Mouse (Mus musculus) midbrain, embryonic 16.5 days (tissue): Measurements from ENCODE around the gene Ppl. TPM values are rescaled to one million over a fixed set of nuclear protein-coding genes. Genes with fewer than 3 reads are reported as not detected.

Experiments used
- ATAC-seq: fragments of 200-750 bp; cut with Nextera tagmentation; 2 replicates; pipeline ENCODE4 v1.8.0; 2017; ENCODE audit warnings: moderate TSS enrichment
- H3K27ac ChIP-seq: fragments of 300-500 bp; sonication (generic); 2 replicates; pipeline ENCODE4 v1.5.1; 2014; ENCODE audit warnings: mild to moderate bottlenecking, low read length, mixed read lengths
- H3K27me3 ChIP-seq: fragments of 300-500 bp; sonication (generic); 2 replicates; pipeline ENCODE4 v1.6.1; 2014; ENCODE audit warnings: low read depth, low read length, mixed read lengths; ENCODE audit not compliant: control insufficient read depth, insufficient read depth
- H3K36me3 ChIP-seq: fragments of 300-500 bp; sonication (generic); 2 replicates; pipeline ENCODE4 v1.6.1; 2014; ENCODE audit warnings: mild to moderate bottlenecking, low read length, moderate library complexity, mixed read lengths; ENCODE audit not compliant: control insufficient read depth, insufficient read depth
- H3K4me1 ChIP-seq: fragments of 300-500 bp; sonication (generic); 2 replicates; pipeline ENCODE4 v1.6.1; 2014; ENCODE audit warnings: mild to moderate bottlenecking, low read length, mixed read lengths; ENCODE audit not compliant: control insufficient read depth, insufficient read depth
- H3K4me2 ChIP-seq: fragments of 300-500 bp; sonication (generic); 2 replicates; pipeline ENCODE4 v1.6.1; 2014; ENCODE audit warnings: mild to moderate bottlenecking, low read length, mixed read lengths
- H3K4me3 ChIP-seq: fragments of 300-500 bp; sonication (generic); 2 replicates; pipeline ENCODE4 v1.5.1; 2014; ENCODE audit warnings: low read depth, mild to moderate bottlenecking, low read length, moderate library complexity, mixed read lengths
- H3K9ac ChIP-seq: fragments of 300-500 bp; sonication (generic); 2 replicates; pipeline ENCODE4 v1.6.1; 2014; ENCODE audit warnings: low read depth, low read length, mixed read lengths
- H3K9me3 ChIP-seq: fragments of 300-500 bp; sonication (generic); replicated peaks from 2 replicates; pipeline ENCODE4 v1.6.1; 2014; ENCODE audit warnings: mild to moderate bottlenecking, low read length, mixed read lengths; ENCODE audit not compliant: control insufficient read depth, poor library complexity, severe bottlenecking
- WGBS: fragments of 180-500 bp; shearing (Covaris S2); extraction: QIAGEN DNeasy Blood & Tissue Kit; methylation state at CpG from one replicate; pipeline ENCODE4 v1.1.7; 2014; 5-methylcytosine and 5-hydroxymethylcytosine counted together
- polyA plus RNA-seq: library from polyadenylated mRNA; unstranded; fragments of >200 nt; fragmentation: Nextera tagmentation; extraction: Ambion mirVana; gene quantifications from 2 replicates; pipeline ENCODE4 v1.2.1, GENCODE M21; 2015

Ppl gene
- polyA plus RNA-seq, 1 experiment from 2014 or later, result 0.06 TPM

GRCm38 (mm10) chr16:5153299-5154026, 21.2 kb upstream of the Ppl start:
- Histone ChIP-seq H3K4me1 (peaks cover 13% of the 10 kb centered on the region), H3K9ac (peak overlapping the region; percentile 0; the same call in 1 of the 2 replicates), H3K9me3 (no peaks in the 10 kb centered on the region), H3K27ac (peak overlapping the region; percentile 64), H3K4me3 (no peak overlapping the region), H3K36me3 (no peaks in the 10 kb centered on the region), H3K4me2 (no peak overlapping the region), H3K27me3 (no peaks in the 10 kb centered on the region)
- WGBS, result 12% methylated on average over 6 of the region's 6 CpGs
- ATAC-seq, result peak; percentile 70; the same call in 1 of the 2 replicates

GRCm38 (mm10) chr16:5150544-5150943, 18.3 kb upstream of the Ppl start:
- H3K9ac ChIP-seq, result no peak overlapping the region
- 61% methylated on average over 10 of the region's 10 CpGs for WGBS
- ATAC-seq, result no peak
- no peak overlapping the region for H3K4me2 ChIP-seq
- no peak overlapping the region for H3K27ac ChIP-seq
- peaks cover 5% of the 10 kb centered on the region for H3K27me3 ChIP-seq
- peaks cover 28% of the 10 kb centered on the region for H3K4me1 ChIP-seq
- H3K4me3 ChIP-seq, result no peak overlapping the region
- no peaks in the 10 kb centered on the region for H3K36me3 ChIP-seq
- no peaks in the 10 kb centered on the region for H3K9me3 ChIP-seq

GRCm38 (mm10) chr16:5147037-5147385, 14.8 kb upstream of the Ppl start, which contains the start of gene Sec14l5:
Sec14l5 (plus strand) TSS chr16:5147109.
- ATAC-seq, result peak; percentile 49
- no peak within 1 kb of the TSS for H3K27ac ChIP-seq
- peaks cover 15% of the 10 kb centered on the region for H3K4me1 ChIP-seq
- H3K4me3 ChIP-seq, result peak within 1 kb of the TSS; percentile 45
- 20% methylated on average over 13 of the region's 13 CpGs for WGBS
- no peaks in the 10 kb centered on the region for H3K36me3 ChIP-seq
- peak within 1 kb of the TSS; percentile 54 for H3K9ac ChIP-seq
- H3K4me2 ChIP-seq, result peak within 1 kb of the TSS; percentile 77
- peaks cover 5% of the 10 kb centered on the region for H3K27me3 ChIP-seq
- no peaks in the 10 kb centered on the region for H3K9me3 ChIP-seq

GRCm38 (mm10) chr16:5146367-5147036, 14.3 kb upstream of the Ppl start:
- under 1% methylated on average over 26 of the region's 26 CpGs for WGBS
- no peak overlapping the region for H3K27ac ChIP-seq

DNA sequence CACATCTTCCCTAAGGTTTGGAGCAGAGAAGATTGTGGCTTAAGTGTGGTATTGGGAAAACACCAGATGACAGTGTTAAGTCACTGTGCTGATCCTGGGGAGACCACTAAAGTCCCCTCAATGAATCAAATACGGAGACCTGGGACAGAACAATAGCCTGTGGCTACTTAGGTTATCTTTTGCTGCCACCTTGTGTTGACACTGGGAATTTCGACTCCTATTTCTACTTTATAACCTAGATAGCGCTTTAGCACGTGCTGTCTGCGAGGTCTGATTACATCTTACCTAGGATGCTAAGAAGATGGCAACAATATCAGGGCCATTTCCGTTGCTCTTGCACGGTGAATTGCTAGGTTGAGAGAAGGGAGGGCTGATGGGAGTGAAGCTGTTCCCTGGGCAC, 13.3 kb upstream of the Ppl start:
- under 1% methylated on average over 7 of the region's 7 CpGs for WGBS
- Histone ChIP-seq H3K9ac (no peak overlapping the region; the same call in 1 of the 2 replicates), H3K4me3 (peak overlapping the region; percentile 6; the same call in 1 of the 2 replicates), H3K9me3 (no peaks in the 10 kb centered on the region), H3K4me2 (peak overlapping the region; percentile 77), H3K36me3 (no peaks in the 10 kb centered on the region), H3K4me1 (peaks cover 15% of the 10 kb centered on the region), H3K27ac (no peak overlapping the region), H3K27me3 (peaks cover 5% of the 10 kb centered on the region)
- peak; percentile 39 for ATAC-seq

More at GRCm38 (mm10) chr16:5146367-5147036, 14.3 kb upstream of the Ppl start:
- peak overlapping the region; percentile 77 for H3K4me2 ChIP-seq
- peaks cover 15% of the 10 kb centered on the region for H3K4me1 ChIP-seq
- ATAC-seq, result peak; percentile 91
- H3K9ac ChIP-seq, result peak overlapping the region; percentile 54
- H3K9me3 ChIP-seq, result no peaks in the 10 kb centered on the region
- peaks cover 5% of the 10 kb centered on the region for H3K27me3 ChIP-seq
- H3K4me3 ChIP-seq, result peak overlapping the region; percentile 45
- no peaks in the 10 kb centered on the region for H3K36me3 ChIP-seq

- Histone ChIP-seq H3K4me3 (no peak overlapping the region), H3K27ac (no peak overlapping the region), H3K4me2 (no peak overlapping the region), H3K9me3 (no peaks in the 10 kb centered on the region), H3K36me3 (no peaks in the 10 kb centered on the region), H3K9ac (no peak overlapping the region), H3K4me1 (no peaks in the 10 kb centered on the region), H3K27me3 (peaks cover under 1% of the 10 kb centered on the region)
- 43% methylated on average over 4 of the region's 4 CpGs for WGBS
- no peak for ATAC-seq
These were observed 7.5 kb upstream of the Ppl start for GRCm38 (mm10) chr16:5139741-5140140.

GRCm38 (mm10) chr16:5137006-5137540, 4.9 kb upstream of the Ppl start:
- Histone ChIP-seq H3K4me3 (no peak overlapping the region), H3K36me3 (no peaks in the 10 kb centered on the region), H3K27ac (no peak overlapping the region), H3K27me3 (peaks cover 23% of the 10 kb centered on the region), H3K4me1 (peaks cover 5% of the 10 kb centered on the region; the same call in 1 of the 2 replicates), H3K4me2 (no peak overlapping the region), H3K9ac (no peak overlapping the region), H3K9me3 (no peaks in the 10 kb centered on the region)
- WGBS, result 70% methylated on average over 12 of the region's 12 CpGs
- no peak for ATAC-seq

- Histone ChIP-seq H3K4me3 (no peak overlapping the region), H3K9me3 (no peaks in the 10 kb centered on the region), H3K4me1 (peaks cover 10% of the 10 kb centered on the region; the same call in 1 of the 2 replicates), H3K4me2 (no peak overlapping the region), H3K36me3 (no peaks in the 10 kb centered on the region), H3K27ac (no peak overlapping the region), H3K27me3 (peaks cover 29% of the 10 kb centered on the region), H3K9ac (no peak overlapping the region)
- no peak for ATAC-seq
- WGBS, result 26% methylated on average over 4 of the region's 4 CpGs
These were observed 4.3 kb upstream of the Ppl start for GRCm38 (mm10) chr16:5136505-5136904.
